Mouse (Mus musculus) cerebellum, adult 8-10 months (tissue): ENCODE measurements at regions not wholly inside any gene's neighbourhood (a gene's known extent, or its start where the extent isn't known, plus 50 kb on each side); places are given as distances from the start of the nearest gene placed in this dataset.
A peak's percentile ranks its signal among the peaks of the same experiment; 100 is the strongest.

Experiments used
- DNase-seq: peaks from one replicate; pipeline ENCODE4 v3.0.0; 2022

- DNase-seq = no peak
Measured at GRCm38 (mm10) chr12:12693838-12694777, 247.6 kb downstream of the Mycn start.

GRCm38 (mm10) chr12:12687376-12687775, 254.3 kb downstream of the Mycn start:
- DNase-seq = no peak

- DNase-seq = no peak
Measured at GRCm38 (mm10) chr12:12685217-12685522, 256.5 kb downstream of the Mycn start.

GRCm38 (mm10) chr12:12684481-12685216, 257.1 kb downstream of the Mycn start:
- DNase-seq = no peak

- no peak for DNase-seq
Measured at GRCm38 (mm10) chr12:12683733-12684470, 257.8 kb downstream of the Mycn start.

GRCm38 (mm10) chr12:12681101-12681500, 260.6 kb downstream of the Mycn start:
- no peak for DNase-seq

GRCm38 (mm10) chr12:12680371-12680921, 261.3 kb downstream of the Mycn start:
- DNase-seq = no peak

GRCm38 (mm10) chr12:12676676-12677075, 265.0 kb downstream of the Mycn start:
- peak; percentile 51 for DNase-seq

GRCm38 (mm10) chr12:12669931-12670330, 271.8 kb downstream of the Mycn start:
- no peak for DNase-seq

- no peak for DNase-seq
Measured at GRCm38 (mm10) chr12:12668919-12669318, 272.8 kb downstream of the Mycn start.

GRCm38 (mm10) chr12:12655611-12656010, 286.1 kb downstream of the Mycn start:
- no peak for DNase-seq

- no peak for DNase-seq
Measured at GRCm38 (mm10) chr12:12655184-12655583, 286.5 kb downstream of the Mycn start.

- no peak for DNase-seq
Measured at GRCm38 (mm10) chr12:12652361-12652760, 289.4 kb downstream of the Mycn start.

- DNase-seq = no peak
Measured at GRCm38 (mm10) chr12:12650309-12650708, 291.4 kb downstream of the Mycn start.

- no peak for DNase-seq
Measured at GRCm38 (mm10) chr12:12647467-12647866, 294.2 kb downstream of the Mycn start.

GRCm38 (mm10) chr12:12645183-12645582, 296.5 kb downstream of the Mycn start:
- DNase-seq = no peak

GRCm38 (mm10) chr12:12643247-12643963, 298.3 kb downstream of the Mycn start:
- DNase-seq = no peak

- no peak for DNase-seq
Measured at GRCm38 (mm10) chr12:12635308-12635707, 306.4 kb downstream of the Mycn start.

GRCm38 (mm10) chr12:12627597-12627996, 314.1 kb downstream of the Mycn start:
- DNase-seq = no peak

- DNase-seq = no peak
Measured at GRCm38 (mm10) chr12:12625788-12626187, 315.9 kb downstream of the Mycn start.

- peak; percentile 50 for DNase-seq
Measured at GRCm38 (mm10) chr12:12622712-12623292, 318.9 kb downstream of the Mycn start.

- DNase-seq = no peak
Measured at GRCm38 (mm10) chr12:12621506-12621905, 320.2 kb downstream of the Mycn start.
